Mouse (Mus musculus): ENCODE measurements around the gene Sesn1.

GRCm38 (mm10) chr10:41953528-41953864 is 143.8 kb downstream of the Sesn1 start:
- TF ChIP-seq CTCF (IDR thresholded peaks at IDR 0.05; ENCODE audit: control insufficient read depth, insufficient read depth, insufficient read length): no peak
- TF ChIP-seq CEBPB (IDR thresholded peaks at IDR 0.05; ENCODE audit: low read depth): no peak
- no peak for TF ChIP-seq MYOD1 (IDR thresholded peaks at IDR 0.05; ENCODE audit: control insufficient read depth, insufficient read length, low read depth)
- TF ChIP-seq MAX (IDR thresholded peaks at IDR 0.05): no peak
- TF ChIP-seq MYOG (IDR thresholded peaks at IDR 0.05; ENCODE audit: control insufficient read depth, extremely low read depth, insufficient read length): no peak

Data from C2C12 (cell line).